Mouse (Mus musculus) small intestine, adult 2 months (tissue): ENCODE measurements around the gene Crtc3.

Source experiments
- CTCF ChIP-seq: fragments of 200-500 bp; IDR thresholded peaks from 2 replicates; pipeline ENCODE4 v1.5.1; 2012; ENCODE audit warnings: low read depth, mild to moderate bottlenecking, control low read depth, inconsistent platforms, low read length, moderate library complexity, mixed read lengths; ENCODE audit not compliant: insufficient replicate concordance, insufficient read length; ENCODE audit errors: extremely low read depth
- POLR2A ChIP-seq: fragments of 200-500 bp; IDR thresholded peaks from 2 replicates; pipeline ENCODE4 v1.6.1; 2012; ENCODE audit warnings: low read depth, mild to moderate bottlenecking, control low read depth, inconsistent platforms, low read length, moderate library complexity

GRCm38 (mm10) chr7:80646093-80647025, 42.3 kb downstream of the Crtc3 start:
- TF ChIP-seq CTCF: no peak
- TF ChIP-seq POLR2A: no peak
